Mouse (Mus musculus) ES-E14 (cell line): ENCODE results near the gene Spsb4. TPM values are rescaled to one million over a fixed set of nuclear protein-coding genes. Genes with fewer than 3 reads are reported as not detected.
"Not testable (repeated sequence)": the region's sequence is repeated elsewhere in the genome, so short reads cannot be mapped to it uniquely, and the experiment has no call there.

Experiments
- DNase-seq: peaks from one replicate; pipeline ENCODE4 v3.0.0-alpha.2; 2013; ENCODE audit warnings: low read depth, low spot score
- H3K27ac ChIP-seq: 2 replicates; pipeline ENCODE4 v1.5.1; 2012; ENCODE audit warnings: low read depth, mild to moderate bottlenecking, low read length, moderate library complexity, mixed read lengths; ENCODE audit not compliant: poor library complexity, insufficient read depth, severe bottlenecking
- H3K36me3 ChIP-seq: 2 replicates; pipeline ENCODE4 v1.6.1; 2012; ENCODE audit warnings: mild to moderate bottlenecking, low read length, moderate library complexity, mixed read lengths; ENCODE audit not compliant: control insufficient read depth, poor library complexity, insufficient read depth, severe bottlenecking
- H3K4me1 ChIP-seq, 2 experiments: fragments of 150-350 bp in 1 of 2; sonication (generic) in 1 of 2; 2 replicates each; pipeline ENCODE4 v1.6.1; 2012; ENCODE audit warnings: low read length in 2 of 2, mild to moderate bottlenecking in 1 of 2, mixed read lengths in 1 of 2; ENCODE audit not compliant: control insufficient read depth in 2 of 2, insufficient read depth in 2 of 2, poor library complexity in 1 of 2
- H3K4me3 ChIP-seq, 2 experiments: fragments of 150-350 bp in 1 of 2; sonication (generic) in 1 of 2; 2 replicates each; pipeline ENCODE4 v1.5.1; 2012; ENCODE audit warnings: low read length in 2 of 2, low read depth in 1 of 2, mild to moderate bottlenecking in 1 of 2, mixed read lengths in 1 of 2; ENCODE audit not compliant: insufficient read depth in 1 of 2, poor library complexity in 1 of 2, severe bottlenecking in 1 of 2
- H3K9ac ChIP-seq: 2 replicates; pipeline ENCODE4 v1.6.1; 2012; ENCODE audit warnings: low read depth, mild to moderate bottlenecking, low read length, mixed read lengths; ENCODE audit not compliant: poor library complexity, insufficient read depth, severe bottlenecking
- H3K9me3 ChIP-seq: fragments of 150-350 bp; sonication (generic); 2 replicates; pipeline ENCODE4 v1.6.1; 2012; ENCODE audit warnings: low read depth, mild to moderate bottlenecking, low read length; ENCODE audit not compliant: control insufficient read depth, insufficient read depth
- CHD2 ChIP-seq: IDR thresholded peaks from 2 replicates; pipeline ENCODE4 v1.6.1; 2014; ENCODE audit warnings: mild to moderate bottlenecking, low read depth, low read length, inconsistent platforms
- HCFC1 ChIP-seq: IDR thresholded peaks from 2 replicates; pipeline ENCODE4 v1.6.1; 2012; ENCODE audit warnings: low read length, inconsistent platforms, borderline replicate concordance; ENCODE audit not compliant: insufficient read depth
- MAFK ChIP-seq: IDR thresholded peaks from 2 replicates; pipeline ENCODE4 v1.6.1; 2014; ENCODE audit warnings: mild to moderate bottlenecking, low read depth, low read length, inconsistent platforms; ENCODE audit not compliant: insufficient read depth
- ZC3H11A ChIP-seq: IDR thresholded peaks from 2 replicates; pipeline ENCODE4 v1.6.1; 2012; ENCODE audit warnings: low read depth, mild to moderate bottlenecking, inconsistent platforms, low read length, borderline replicate concordance
- ZNF384 ChIP-seq: IDR thresholded peaks from 2 replicates; pipeline ENCODE4 v1.6.1; 2012; ENCODE audit warnings: low read depth, low read length, inconsistent platforms
- in situ Hi-C, 2 experiments: fragments of 600-800 bp; cut with MboI; formaldehyde crosslinking; loops; one replicate each; pipeline ENCODE4 v1.15.1; 2025; ENCODE audit warnings: low sequenced_read_pairs in 2 of 2, inconsistent platforms in 1 of 2; ENCODE audit not compliant: unreplicated experiment in 2 of 2
- total RNA-seq: library from RNA; depleted of rRNA; stranded (reverse); fragments of 300-350 nt; gene quantifications from 2 replicates; pipeline ENCODE4 v1.2.3, GENCODE M21; 2012

The Spsb4 gene
- total RNA-seq, 1 experiment = 1.6 TPM

GRCm38 (mm10) chr9:96938887-96939286, 79.8 kb downstream of the Spsb4 start:
- Histone ChIP-seq H3K4me1 (0 out of 4 replicates have a peak, but pooled peaks cover 0 to 1% of the 10 kb centered on the region in 2 experiments), H3K27ac (no peak overlapping the region), H3K9me3 (no peaks in the 10 kb centered on the region), H3K36me3 (no peaks in the 10 kb centered on the region), H3K4me3 (no peak overlapping the region), H3K9ac (no peak overlapping the region)
- in situ Hi-C loops = no loop called here
- TF ChIP-seq ZC3H11A (no peak), HCFC1 (no peak), MAFK (no peak), ZNF384 (no peak), CHD2 (no peak)
- no peak for DNase-seq

GRCm38 (mm10) chr9:96936427-96936826, 82.2 kb downstream of the Spsb4 start:
- in situ Hi-C loops, H3K27ac ChIP-seq: not testable (repeated sequence)

GRCm38 (mm10) chr9:96935556-96936300, 82.9 kb downstream of the Spsb4 start:
- TF ChIP-seq CHD2 = no peak
- no peak for TF ChIP-seq MAFK
- TF ChIP-seq ZC3H11A = no peak
- TF ChIP-seq ZNF384 = no peak
- no peak for TF ChIP-seq HCFC1
- Histone ChIP-seq H3K9me3 (no peaks in the 10 kb centered on the region), H3K36me3 (no peaks in the 10 kb centered on the region), H3K27ac (no peak overlapping the region), H3K4me3 (no peak overlapping the region), H3K4me1 (0 out of 4 replicates have a peak, but pooled peaks cover 0 to 1% of the 10 kb centered on the region in 2 experiments), H3K9ac (no peak overlapping the region)
- DNase-seq = no peak
- in situ Hi-C loops = no loop called here

More at GRCm38 (mm10) chr9:96936427-96936826, 82.2 kb downstream of the Spsb4 start:
- not testable (repeated sequence) for H3K4me1 ChIP-seq, H3K9ac ChIP-seq, H3K4me3 ChIP-seq, H3K9me3 ChIP-seq, DNase-seq, H3K36me3 ChIP-seq

GRCm38 (mm10) chr9:96934816-96935215, 83.8 kb downstream of the Spsb4 start:
- no peak overlapping the region for H3K27ac ChIP-seq
- in situ Hi-C loops = no loop called here
- no peaks in the 10 kb centered on the region for H3K36me3 ChIP-seq
- TF ChIP-seq ZNF384 = no peak
- no peak for TF ChIP-seq MAFK
- no peak for TF ChIP-seq ZC3H11A
- no peak overlapping the region for H3K9ac ChIP-seq
- no peak overlapping the region for H3K4me3 ChIP-seq
- DNase-seq = no peak
- no peaks in the 10 kb centered on the region for H3K9me3 ChIP-seq
- 0 out of 4 replicates have a peak, but pooled peaks cover 0 to 1% of the 10 kb centered on the region in 2 experiments for H3K4me1 ChIP-seq

- Histone ChIP-seq H3K9ac (no peak overlapping the region), H3K4me3 (no peak overlapping the region), H3K9me3 (no peaks in the 10 kb centered on the region), H3K4me1 (0 out of 4 replicates have a peak, but pooled peaks cover 0 to 1% of the 10 kb centered on the region in 2 experiments), H3K36me3 (no peaks in the 10 kb centered on the region), H3K27ac (no peak overlapping the region)
- in situ Hi-C loops = no loop called here
- no peak for DNase-seq
- TF ChIP-seq ZNF384 (no peak), MAFK (no peak), HCFC1 (no peak), CHD2 (no peak), ZC3H11A (no peak)
Measured at GRCm38 (mm10) chr9:96932751-96933150, 85.9 kb downstream of the Spsb4 start.
